Mouse (Mus musculus) forebrain, embryonic 10.5 days (tissue): ENCODE measurements at regions not wholly inside any gene's neighbourhood (a gene's known extent, or its start where the extent isn't known, plus 50 kb on each side); places are given as distances from the start of the nearest gene placed in this dataset.
"Not testable (repeated sequence)": the region's sequence is repeated elsewhere in the genome, so short reads cannot be mapped to it uniquely, and the experiment has no call there.

Experiments used
- DNase-seq: peaks from one replicate; pipeline ENCODE4 v3.0.0-alpha.2; 2017; ENCODE audit warnings: low spot score; ENCODE audit errors: extremely low spot score
- H3K27ac ChIP-seq: fragments of 300-500 bp; sonication (generic); 2 replicates; pipeline ENCODE4 v1.5.1; 2016; ENCODE audit warnings: mild to moderate bottlenecking
- H3K27me3 ChIP-seq: fragments of 300-500 bp; sonication (generic); 2 replicates; pipeline ENCODE4 v1.6.1; 2016; ENCODE audit warnings: mild to moderate bottlenecking; ENCODE audit not compliant: poor library complexity, severe bottlenecking
- H3K36me3 ChIP-seq: fragments of 300-500 bp; sonication (generic); replicated peaks from 2 replicates; pipeline ENCODE4 v1.6.1; 2016; ENCODE audit warnings: mild to moderate bottlenecking, moderate library complexity
- H3K4me1 ChIP-seq: fragments of 300-500 bp; sonication (generic); 2 replicates; pipeline ENCODE4 v1.6.1; 2016
- H3K4me3 ChIP-seq: fragments of 300-500 bp; sonication (generic); 2 replicates; pipeline ENCODE4 v1.5.1; 2016; ENCODE audit warnings: mild to moderate bottlenecking, moderate library complexity
- H3K9me3 ChIP-seq: fragments of 300-500 bp; sonication (generic); 2 replicates; pipeline ENCODE4 v1.6.1; 2016; ENCODE audit warnings: mild to moderate bottlenecking, moderate library complexity
- WGBS: fragments of 180-500 bp; shearing (Covaris S2); methylation state at CpG from one replicate; pipeline ENCODE4 v1.1.7; 2016; 5-methylcytosine and 5-hydroxymethylcytosine counted together

- WGBS: 85% methylated on average over 2 of the region's 2 CpGs
- no peak for DNase-seq
Measured at GRCm38 (mm10) chr4:131167921-131168320, 223.7 kb downstream of the Matn1 start.

GRCm38 (mm10) chr4:131173783-131174460 lies 229.7 kb downstream of the Matn1 start:
- WGBS: 91% methylated on average over 28 of the region's 28 CpGs
- peaks cover 25% of the 10 kb centered on the region for H3K9me3 ChIP-seq
- H3K36me3 ChIP-seq: no peaks in the 10 kb centered on the region
- H3K27me3 ChIP-seq: no peaks in the 10 kb centered on the region
- H3K4me1 ChIP-seq: peaks cover 28% of the 10 kb centered on the region
- no peak for DNase-seq
- no peak overlapping the region for H3K27ac ChIP-seq
- no peak overlapping the region for H3K4me3 ChIP-seq

More at GRCm38 (mm10) chr4:131167921-131168320, 223.7 kb downstream of the Matn1 start:
- 0 out of 2 replicates have a peak, but pooled peaks cover 5% of the 10 kb centered on the region for H3K27me3 ChIP-seq
- H3K9me3 ChIP-seq: peaks cover 4% of the 10 kb centered on the region; the same call in 1 of the 2 replicates
- no peak overlapping the region for H3K4me3 ChIP-seq
- no peaks in the 10 kb centered on the region for H3K36me3 ChIP-seq
- peaks cover 30% of the 10 kb centered on the region for H3K4me1 ChIP-seq
- no peak overlapping the region for H3K27ac ChIP-seq

DNA sequence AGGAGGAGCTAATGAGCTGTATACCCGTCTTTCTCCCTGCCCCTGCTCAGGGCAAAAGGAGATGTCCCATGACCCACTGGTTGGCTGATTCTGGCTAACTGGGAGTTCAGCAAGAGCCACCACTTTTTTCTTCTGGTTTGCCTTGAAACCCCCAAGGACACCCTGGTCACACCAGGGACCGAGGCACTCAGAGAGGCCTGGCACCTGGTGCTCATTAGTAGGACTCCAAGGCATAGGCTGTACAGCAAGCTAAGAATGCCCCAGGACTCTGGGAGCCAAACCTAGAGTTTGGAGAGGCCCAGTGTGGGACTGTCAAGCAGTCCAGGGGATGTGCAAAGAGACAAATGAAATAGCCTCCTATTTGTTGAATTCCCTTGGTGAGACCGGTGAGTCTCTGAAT lies 232.5 kb downstream of the Matn1 start:
- WGBS: 52% methylated on average over 3 of the region's 3 CpGs
- peak; percentile 24 for DNase-seq
- H3K9me3 ChIP-seq: peaks cover 25% of the 10 kb centered on the region

GRCm38 (mm10) chr4:131177889-131178288 lies 233.7 kb downstream of the Matn1 start:
- no peak overlapping the region for H3K4me3 ChIP-seq
- WGBS: 54% methylated on average over 6 of the region's 6 CpGs
- H3K4me1 ChIP-seq: peaks cover 48% of the 10 kb centered on the region
- H3K27me3 ChIP-seq: no peaks in the 10 kb centered on the region
- H3K36me3 ChIP-seq: no peaks in the 10 kb centered on the region
- peaks cover 21% of the 10 kb centered on the region for H3K9me3 ChIP-seq
- peak overlapping the region; percentile 63; the same call in 1 of the 2 replicates for H3K27ac ChIP-seq
- DNase-seq: peak; percentile 24

More for the DNA sequence above, 232.5 kb downstream of the Matn1 start:
- Histone ChIP-seq H3K27me3 (no peaks in the 10 kb centered on the region), H3K27ac (peak overlapping the region; percentile 66), H3K4me1 (peaks cover 45% of the 10 kb centered on the region), H3K4me3 (no peak overlapping the region), H3K36me3 (no peaks in the 10 kb centered on the region)

DNA sequence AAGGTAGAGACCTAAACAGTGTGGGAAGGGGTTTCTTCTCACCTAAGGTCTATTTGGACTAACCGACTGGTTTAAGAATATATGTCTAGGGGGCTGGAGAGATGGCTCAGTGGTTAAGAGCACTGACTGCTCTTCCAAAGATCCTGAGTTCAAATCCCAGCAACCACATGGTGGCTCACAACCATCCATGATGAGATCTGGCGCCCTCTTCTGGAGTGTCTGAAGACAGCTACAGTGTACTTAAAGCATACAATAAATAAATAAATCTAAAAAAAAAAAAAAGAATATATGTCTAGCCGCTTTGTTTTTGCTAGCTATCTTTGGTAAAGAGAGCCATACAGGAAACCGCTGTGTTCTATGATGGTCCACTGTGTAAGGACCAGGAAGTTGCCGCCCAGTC lies 234.5 kb downstream of the Matn1 start:
- H3K27ac ChIP-seq, H3K36me3 ChIP-seq, DNase-seq, H3K4me3 ChIP-seq, H3K27me3 ChIP-seq: not testable (repeated sequence)
- Histone ChIP-seq H3K9me3 (peaks cover 13% of the 10 kb centered on the region), H3K4me1 (peaks cover 48% of the 10 kb centered on the region)
- WGBS: 82% methylated on average over 5 of the region's 5 CpGs

DNA sequence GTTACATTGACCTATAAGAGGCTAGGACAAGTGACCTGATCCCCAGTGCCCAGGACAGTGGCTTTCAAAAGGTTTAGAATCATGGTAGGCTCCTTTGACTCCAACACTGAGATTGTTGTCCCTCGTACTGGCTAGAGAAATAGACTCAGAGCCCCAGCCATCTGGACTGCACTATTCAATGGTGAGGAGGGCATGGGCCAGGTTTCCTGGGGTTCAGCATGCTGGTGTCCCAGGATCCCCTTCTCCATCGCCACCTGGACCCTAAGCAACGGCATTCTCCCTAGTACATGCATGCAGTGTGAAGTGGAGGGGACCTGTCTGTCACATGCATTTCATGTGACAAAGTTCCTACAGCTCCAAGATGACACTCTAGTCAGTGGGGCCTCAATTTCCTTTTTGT lies 243.9 kb downstream of the Matn1 start:
- no peaks in the 10 kb centered on the region for H3K9me3 ChIP-seq
- H3K4me3 ChIP-seq: no peak overlapping the region
- WGBS: 91% methylated on average over 3 of the region's 3 CpGs
- DNase-seq: no peak
- H3K4me1 ChIP-seq: no peaks in the 10 kb centered on the region
- no peak overlapping the region for H3K27ac ChIP-seq
- no peaks in the 10 kb centered on the region for H3K27me3 ChIP-seq
- no peaks in the 10 kb centered on the region for H3K36me3 ChIP-seq

DNA sequence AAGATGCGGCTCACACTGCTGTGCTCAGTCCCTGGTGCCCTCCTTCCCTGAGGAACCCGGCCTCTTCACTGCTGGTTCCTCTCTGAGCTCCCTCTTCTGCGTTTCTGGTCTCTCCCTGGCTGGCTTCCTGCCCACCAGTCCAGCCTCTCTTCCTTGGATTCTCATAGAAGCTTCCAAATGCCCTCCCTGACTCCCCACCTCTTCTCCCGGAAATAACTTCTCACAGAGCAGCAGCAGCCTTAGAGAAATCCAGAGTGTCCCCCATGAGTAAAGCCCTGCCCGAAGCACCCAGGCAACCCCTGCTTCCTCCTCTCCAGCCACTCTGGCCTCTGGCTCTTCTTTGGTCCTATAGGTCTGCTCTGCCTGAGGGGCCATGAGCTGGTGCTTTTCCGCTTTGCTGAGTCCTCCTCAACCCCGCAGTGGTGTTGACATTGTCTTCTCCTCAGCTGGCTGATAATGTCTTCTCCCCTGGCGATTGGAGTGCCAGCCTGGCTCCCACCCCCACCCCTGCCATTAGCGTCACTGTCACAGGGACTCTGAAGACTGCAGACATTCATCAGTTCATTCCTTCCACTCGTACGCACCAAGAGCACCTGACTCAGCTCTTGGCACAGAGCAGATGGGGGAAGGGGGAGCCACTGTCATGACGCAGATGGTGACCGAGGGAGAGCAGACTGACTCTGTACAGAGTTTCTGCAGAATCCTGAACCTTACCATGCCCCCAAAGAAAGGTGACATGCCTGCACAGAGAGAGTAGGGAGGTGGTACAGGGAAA lies 247.1 kb downstream of the Matn1 start:
- Histone ChIP-seq H3K9me3 (no peaks in the 10 kb centered on the region), H3K4me1 (no peaks in the 10 kb centered on the region), H3K4me3 (no peak overlapping the region), H3K36me3 (no peaks in the 10 kb centered on the region), H3K27me3 (no peaks in the 10 kb centered on the region), H3K27ac (0 out of 2 replicates have a peak overlapping the region, but pooled peaks have one; percentile 16)
- no peak for DNase-seq
- WGBS: 82% methylated on average over 13 of the region's 13 CpGs

- Histone ChIP-seq H3K36me3 (no peaks in the 10 kb centered on the region), H3K4me1 (no peaks in the 10 kb centered on the region)
- WGBS: 96% methylated on average over 20 of the region's 20 CpGs
Measured at GRCm38 (mm10) chr4:131193900-131194419, 249.8 kb downstream of the Matn1 start.

DNA sequence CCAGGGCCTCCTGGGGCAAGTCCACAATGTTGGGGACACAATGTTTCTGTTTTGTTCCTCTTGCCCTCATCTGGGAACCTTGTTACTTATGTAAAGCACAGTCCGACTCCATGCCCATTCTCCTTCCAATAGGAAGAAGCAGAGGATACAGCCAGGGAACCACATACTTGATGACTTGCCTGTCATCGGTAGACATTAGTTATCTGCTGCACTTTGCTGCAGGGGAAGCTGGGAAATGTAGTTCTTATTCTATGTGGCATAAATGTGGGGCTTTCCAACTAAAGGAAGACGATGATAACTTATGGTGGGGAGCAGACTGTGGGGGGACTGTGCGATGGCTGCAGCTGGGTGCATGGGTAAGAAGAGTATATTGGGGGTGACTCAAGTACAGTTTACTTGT lies 252.0 kb downstream of the Matn1 start:
- H3K36me3 ChIP-seq: no peaks in the 10 kb centered on the region
- WGBS: 89% methylated on average over 4 of the region's 4 CpGs
- no peak overlapping the region for H3K27ac ChIP-seq
- no peaks in the 10 kb centered on the region for H3K4me1 ChIP-seq
- no peak for DNase-seq
- no peaks in the 10 kb centered on the region for H3K9me3 ChIP-seq
- H3K27me3 ChIP-seq: no peaks in the 10 kb centered on the region
- H3K4me3 ChIP-seq: no peak overlapping the region

More at GRCm38 (mm10) chr4:131193900-131194419, 249.8 kb downstream of the Matn1 start:
- DNase-seq: no peak
- H3K4me3 ChIP-seq: no peak overlapping the region
- no peaks in the 10 kb centered on the region for H3K9me3 ChIP-seq
- no peaks in the 10 kb centered on the region for H3K27me3 ChIP-seq
- H3K27ac ChIP-seq: no peak overlapping the region

- Histone ChIP-seq H3K4me3 (no peak overlapping the region), H3K9me3 (peaks cover 5% of the 10 kb centered on the region; the same call in 1 of the 2 replicates), H3K27me3 (no peaks in the 10 kb centered on the region), H3K4me1 (peaks cover 12% of the 10 kb centered on the region), H3K36me3 (no peaks in the 10 kb centered on the region), H3K27ac (no peak overlapping the region)
- WGBS: 93% methylated on average over 12 of the region's 12 CpGs
- DNase-seq: no peak
Measured at GRCm38 (mm10) chr4:131203721-131204120, 259.5 kb downstream of the Matn1 start.

DNA sequence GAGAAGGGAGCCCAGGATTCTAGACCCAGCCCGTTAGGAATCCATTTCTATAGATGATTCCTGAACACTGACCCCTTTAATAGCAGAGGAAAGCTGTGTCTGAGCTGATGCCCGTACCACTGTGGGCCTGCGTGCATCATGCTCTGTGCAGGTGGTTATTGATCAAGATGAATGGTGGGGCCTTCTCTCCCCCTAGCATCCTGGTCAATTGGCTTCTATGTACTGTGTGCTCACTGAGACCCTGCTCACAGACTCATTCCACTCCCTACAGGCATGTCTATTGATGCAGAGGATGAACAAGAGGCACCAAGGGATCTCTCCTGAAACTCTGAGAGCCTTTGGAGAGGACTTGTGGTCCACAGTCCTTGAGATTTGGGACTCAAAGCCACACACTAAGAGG lies 260.5 kb downstream of the Matn1 start:
- Histone ChIP-seq H3K4me3 (no peak overlapping the region), H3K27ac (peak overlapping the region; percentile 48; the same call in 1 of the 2 replicates), H3K36me3 (no peaks in the 10 kb centered on the region), H3K4me1 (peaks cover 12% of the 10 kb centered on the region), H3K9me3 (peaks cover 5% of the 10 kb centered on the region; the same call in 1 of the 2 replicates), H3K27me3 (no peaks in the 10 kb centered on the region)
- 86% methylated on average over 3 of the region's 3 CpGs for WGBS
- no peak for DNase-seq

DNA sequence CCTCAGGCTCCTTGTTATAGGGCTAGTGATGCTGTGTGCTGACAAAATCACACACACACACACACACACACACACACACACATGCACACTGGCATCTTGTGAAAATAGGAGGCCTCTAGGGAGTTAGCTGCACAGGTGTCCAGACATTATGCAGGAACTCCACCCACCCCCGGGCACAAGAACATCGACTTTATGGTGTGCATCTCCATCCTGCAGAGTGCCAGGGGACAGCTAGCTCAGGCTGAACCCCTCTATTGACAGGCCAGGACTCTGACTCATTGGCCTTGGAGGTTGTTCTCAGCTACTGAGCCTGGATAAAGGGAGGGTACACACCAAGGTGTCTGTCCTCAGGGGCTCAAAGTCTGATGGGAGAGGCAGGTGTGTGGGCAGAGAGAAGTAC lies 260.9 kb downstream of the Matn1 start:
- Histone ChIP-seq H3K9me3 (peaks cover 5% of the 10 kb centered on the region; the same call in 1 of the 2 replicates), H3K27ac (peak overlapping the region; percentile 48; the same call in 1 of the 2 replicates), H3K4me1 (peaks cover 12% of the 10 kb centered on the region), H3K27me3 (no peaks in the 10 kb centered on the region), H3K4me3 (no peak overlapping the region), H3K36me3 (no peaks in the 10 kb centered on the region)
- DNase-seq: no peak
- WGBS: 87% methylated on average over 2 of the region's 2 CpGs

DNA sequence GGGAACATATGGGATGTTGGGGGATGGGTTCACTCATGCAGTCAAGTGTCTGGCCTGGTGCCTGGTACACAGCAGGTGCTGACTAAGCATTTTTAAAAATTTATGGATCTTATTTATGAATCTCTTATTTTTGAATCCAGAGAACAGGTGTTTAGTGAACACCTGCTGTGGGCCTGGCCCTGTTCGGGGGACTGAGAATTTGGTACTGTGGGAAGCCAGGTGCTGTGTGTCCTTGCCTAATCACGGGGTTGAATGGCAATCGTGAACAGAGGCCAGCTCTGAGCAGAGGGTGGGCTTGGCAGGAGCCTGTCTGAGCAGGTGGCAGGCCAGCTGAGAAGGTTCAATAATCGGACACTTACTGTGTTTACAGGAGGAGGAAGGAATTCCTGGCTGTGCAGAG lies 261.5 kb downstream of the Matn1 start:
- Histone ChIP-seq H3K27me3 (no peaks in the 10 kb centered on the region), H3K36me3 (no peaks in the 10 kb centered on the region), H3K9me3 (peaks cover 5% of the 10 kb centered on the region; the same call in 1 of the 2 replicates), H3K4me1 (peaks cover 12% of the 10 kb centered on the region), H3K4me3 (no peak overlapping the region), H3K27ac (peak overlapping the region; percentile 65; the same call in 1 of the 2 replicates)
- 79% methylated on average over 4 of the region's 4 CpGs for WGBS
- DNase-seq: no peak
